Mouse (Mus musculus) intestine, embryonic 14.5 days (tissue): Measurements from ENCODE around the gene Aprt. TPM values are rescaled to one million over a fixed set of nuclear protein-coding genes. Genes with fewer than 3 reads are reported as not detected.

Source experiments
- ATAC-seq: fragments of 200-750 bp; cut with Nextera tagmentation; replicated peaks from 2 replicates; pipeline ENCODE4 v1.8.0; 2017; ENCODE audit warnings: low read depth, moderate number of reproducible peaks, moderate TSS enrichment, moderate library complexity; ENCODE audit not compliant: low FRiP score, low TSS enrichment
- DNase-seq: peaks from one replicate; pipeline ENCODE4 v3.0.0-alpha.2; 2018; ENCODE audit warnings: low spot score
- H3K27ac ChIP-seq: fragments of 300-500 bp; sonication (generic); 2 replicates; pipeline ENCODE4 v1.5.1; 2014; ENCODE audit warnings: low read depth, mild to moderate bottlenecking, control low read depth
- H3K27me3 ChIP-seq: fragments of 300-500 bp; sonication (generic); replicated peaks from 2 replicates; pipeline ENCODE4 v1.6.1; 2014; ENCODE audit warnings: low read length, control low read depth; ENCODE audit not compliant: control insufficient read depth, insufficient read depth
- H3K36me3 ChIP-seq: fragments of 300-500 bp; sonication (generic); 2 replicates; pipeline ENCODE4 v1.6.1; 2014; ENCODE audit warnings: low read length, control low read depth; ENCODE audit not compliant: control insufficient read depth, insufficient read depth
- H3K4me1 ChIP-seq: fragments of 300-500 bp; sonication (generic); replicated peaks from 2 replicates; pipeline ENCODE4 v1.6.1; 2014; ENCODE audit warnings: low read length, control low read depth, mixed read lengths; ENCODE audit not compliant: control insufficient read depth, insufficient read depth
- H3K4me2 ChIP-seq: fragments of 300-500 bp; sonication (generic); 2 replicates; pipeline ENCODE4 v1.6.1; 2014; ENCODE audit warnings: low read length
- H3K4me3 ChIP-seq: fragments of 300-500 bp; sonication (generic); 2 replicates; pipeline ENCODE4 v1.5.1; 2014; ENCODE audit warnings: low read depth, low read length, control low read depth, mixed read lengths
- H3K9ac ChIP-seq: fragments of 300-500 bp; sonication (generic); 2 replicates; pipeline ENCODE4 v1.6.1; 2014; ENCODE audit warnings: mild to moderate bottlenecking, low read length
- H3K9me3 ChIP-seq: fragments of 300-500 bp; sonication (generic); 2 replicates; pipeline ENCODE4 v1.6.1; 2016; ENCODE audit warnings: low read length, control low read depth; ENCODE audit not compliant: control insufficient read depth
- WGBS: fragments of 180-500 bp; shearing (Covaris S2); extraction: QIAGEN DNeasy Blood & Tissue Kit; methylation state at CpG from one replicate; pipeline ENCODE4 v1.1.7; 2014; 5-methylcytosine and 5-hydroxymethylcytosine counted together
- polyA plus RNA-seq: library from polyadenylated mRNA; unstranded; fragments of >200 nt; fragmentation: Nextera tagmentation; extraction: Ambion mirVana; gene quantifications from 2 replicates; pipeline ENCODE4 v1.2.1, GENCODE M21; 2014

The Aprt gene
- 580 and 583 TPM in 2 replicates for polyA plus RNA-seq

DNA sequence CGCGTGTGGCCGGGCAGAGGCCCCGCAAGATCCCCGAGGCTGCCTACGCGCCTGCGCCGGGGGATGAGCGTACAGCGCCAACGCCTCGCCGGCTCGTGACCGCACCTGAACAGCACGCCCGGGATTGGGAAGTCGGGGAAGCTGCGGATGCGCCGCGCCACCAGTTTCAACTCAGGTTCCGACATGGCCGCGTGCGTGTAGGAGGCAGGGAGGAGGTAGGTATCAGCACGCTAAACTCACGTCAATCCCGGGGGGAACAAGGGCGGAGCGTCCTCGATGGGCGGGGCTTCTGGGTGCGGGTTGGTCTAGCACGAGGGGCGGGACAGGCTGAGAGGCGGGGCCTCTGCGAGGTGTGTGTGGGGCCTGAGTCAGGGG is at the start of gene Aprt:
Aprt (minus strand) TSS at position 262 of the 375 bp plus-strand sequence.
- ATAC-seq (peak; percentile 87), DNase-seq (peak; percentile 99)
- peaks cover 22% of the 10 kb centered on the region for H3K36me3 ChIP-seq
- no peaks in the 10 kb centered on the region for H3K27me3 ChIP-seq
- under 1% methylated on average over 39 of the region's 39 CpGs for WGBS
- H3K9ac ChIP-seq: peak within 1 kb of the TSS; percentile 89
- peak within 1 kb of the TSS; percentile 71 for H3K4me3 ChIP-seq
- peak within 1 kb of the TSS; percentile 80 for H3K4me2 ChIP-seq
- peak within 1 kb of the TSS; percentile 79 for H3K27ac ChIP-seq
- H3K9me3 ChIP-seq: no peaks in the 10 kb centered on the region
- H3K4me1 ChIP-seq: peaks cover 35% of the 10 kb centered on the region

DNA sequence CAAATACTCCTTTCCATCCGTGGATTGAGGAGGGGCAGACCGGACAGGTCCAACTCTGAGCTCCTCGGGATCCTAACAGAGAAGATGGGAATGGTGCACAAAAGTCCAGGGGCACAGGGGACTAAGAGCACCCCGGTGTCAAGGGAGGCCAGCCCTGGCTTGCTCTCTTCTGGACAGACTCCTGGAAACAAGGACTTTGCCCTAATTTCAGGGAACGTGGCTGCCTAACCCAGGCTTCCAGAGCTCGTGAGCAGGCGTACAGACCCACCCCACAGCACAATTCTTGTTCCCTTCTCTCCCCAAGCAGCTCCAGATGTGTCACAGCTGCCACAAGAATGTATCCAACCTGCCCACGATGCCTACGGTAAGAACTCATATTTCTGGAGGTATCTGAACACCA is 49.1 kb upstream of the Aprt start:
- Histone ChIP-seq H3K9ac (no peak overlapping the region), H3K9me3 (no peaks in the 10 kb centered on the region), H3K27me3 (0 out of 2 replicates have a peak, but pooled peaks cover 5% of the 10 kb centered on the region), H3K4me1 (no peaks in the 10 kb centered on the region), H3K4me3 (no peak overlapping the region), H3K4me2 (no peak overlapping the region), H3K27ac (no peak overlapping the region), H3K36me3 (no peaks in the 10 kb centered on the region)
- DNase-seq (no peak), ATAC-seq (no peak)
- 75% methylated on average over 9 of the region's 9 CpGs for WGBS

DNA sequence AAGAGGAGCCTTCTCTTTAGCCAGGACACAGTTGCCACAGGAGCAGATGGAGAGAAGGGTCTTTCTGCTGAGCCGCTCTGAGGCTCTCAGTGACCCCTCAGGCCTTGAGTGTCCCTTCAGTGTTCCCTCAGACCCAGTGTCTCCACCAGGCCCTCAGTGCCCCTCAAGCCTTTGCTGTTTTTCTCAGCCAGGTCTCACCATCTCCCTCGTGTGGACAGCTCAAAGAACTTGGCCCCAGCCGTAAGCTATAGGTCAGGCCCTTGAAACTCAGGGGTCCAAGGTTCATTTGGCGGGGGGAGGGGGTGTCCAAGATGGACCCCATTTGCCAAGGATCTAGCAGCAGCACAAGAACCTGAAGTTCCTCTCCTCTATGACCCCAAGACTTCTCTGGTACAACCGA is 47.9 kb upstream of the Aprt start:
- Histone ChIP-seq H3K9ac (no peak overlapping the region), H3K9me3 (no peaks in the 10 kb centered on the region), H3K27me3 (no peaks in the 10 kb centered on the region), H3K27ac (no peak overlapping the region), H3K36me3 (no peaks in the 10 kb centered on the region), H3K4me1 (0 out of 2 replicates have a peak, but pooled peaks cover 1% of the 10 kb centered on the region), H3K4me3 (no peak overlapping the region), H3K4me2 (no peak overlapping the region)
- DNase-seq: no peak
- ATAC-seq: no peak
- WGBS: 67% methylated on average over 5 of the region's 5 CpGs

DNA sequence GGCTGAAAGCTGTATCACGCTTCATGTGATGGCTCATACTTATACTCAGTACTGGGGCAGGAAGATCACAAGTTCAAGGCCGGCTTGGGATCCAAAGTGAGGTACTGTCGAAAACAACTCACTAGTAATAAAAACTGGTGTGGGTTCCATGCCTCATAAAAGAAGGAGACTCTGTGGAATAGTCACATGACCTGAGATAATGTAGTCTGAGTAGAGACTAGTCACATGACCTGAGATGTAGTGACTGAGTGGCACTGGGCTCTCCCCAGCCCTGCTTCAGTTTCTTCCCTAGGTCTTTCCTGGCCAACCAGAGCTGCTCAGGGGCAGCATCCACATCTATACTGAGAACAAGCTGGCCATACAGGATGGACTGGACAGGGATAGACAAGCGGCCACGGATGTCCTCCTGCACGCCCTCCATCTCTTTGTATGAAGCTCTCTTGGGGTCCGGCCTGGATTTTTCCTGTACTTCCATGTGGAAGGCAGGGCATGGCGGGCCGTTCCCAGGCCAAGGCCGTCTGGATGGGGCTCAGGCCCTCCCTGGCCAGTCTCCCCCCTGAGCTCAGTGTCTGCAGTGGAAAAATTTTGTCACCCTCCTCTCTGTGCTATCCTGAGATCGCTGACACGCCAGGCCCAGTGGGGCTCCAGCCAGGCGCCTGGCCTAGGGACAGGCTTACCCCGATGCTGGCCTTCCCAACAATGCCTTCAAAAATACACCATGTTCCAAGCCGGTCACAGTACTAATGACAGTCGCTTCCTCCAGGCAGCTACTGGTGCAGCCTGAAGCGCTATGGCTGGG is 47.3 kb upstream of the Aprt start:
- no peaks in the 10 kb centered on the region for H3K27me3 ChIP-seq
- H3K36me3 ChIP-seq: no peaks in the 10 kb centered on the region
- H3K9me3 ChIP-seq: no peaks in the 10 kb centered on the region
- peaks cover 4% of the 10 kb centered on the region; the same call in 1 of the 2 replicates for H3K4me1 ChIP-seq
- ATAC-seq (no peak), DNase-seq (no peak)
- no peak overlapping the region for H3K4me3 ChIP-seq
- WGBS: 91% methylated on average over 17 of the region's 17 CpGs
- H3K9ac ChIP-seq: no peak overlapping the region
- H3K4me2 ChIP-seq: no peak overlapping the region
- H3K27ac ChIP-seq: no peak overlapping the region

GRCm38 (mm10) chr8:122622727-122623126 is 46.0 kb upstream of the Aprt start, which contains the start of gene Pabpn1l:
Gene Pabpn1l, minus strand, starts transcription at chr8:122622739.
- no peaks in the 10 kb centered on the region for H3K36me3 ChIP-seq
- DNase-seq (no peak), ATAC-seq (no peak)
- no peaks in the 10 kb centered on the region for H3K27me3 ChIP-seq
- H3K9me3 ChIP-seq: no peaks in the 10 kb centered on the region
- 63% methylated on average over 6 of the region's 6 CpGs for WGBS
- H3K4me1 ChIP-seq: peaks cover 4% of the 10 kb centered on the region; the same call in 1 of the 2 replicates
- no peak within 1 kb of the TSS for H3K4me3 ChIP-seq
- H3K4me2 ChIP-seq: no peak within 1 kb of the TSS
- H3K27ac ChIP-seq: no peak within 1 kb of the TSS
- H3K9ac ChIP-seq: no peak within 1 kb of the TSS

- Histone ChIP-seq H3K9ac (no peak overlapping the region), H3K27ac (no peak overlapping the region), H3K4me2 (no peak overlapping the region), H3K4me3 (no peak overlapping the region), H3K36me3 (peaks cover 2% of the 10 kb centered on the region; the same call in 1 of the 2 replicates), H3K4me1 (peaks cover 4% of the 10 kb centered on the region; the same call in 1 of the 2 replicates), H3K27me3 (no peaks in the 10 kb centered on the region), H3K9me3 (no peaks in the 10 kb centered on the region)
- 22% methylated on average over 5 of the region's 5 CpGs for WGBS
- ATAC-seq: no peak
- no peak for DNase-seq
These were observed 43.7 kb upstream of the Aprt start for GRCm38 (mm10) chr8:122620446-122620845.

DNA sequence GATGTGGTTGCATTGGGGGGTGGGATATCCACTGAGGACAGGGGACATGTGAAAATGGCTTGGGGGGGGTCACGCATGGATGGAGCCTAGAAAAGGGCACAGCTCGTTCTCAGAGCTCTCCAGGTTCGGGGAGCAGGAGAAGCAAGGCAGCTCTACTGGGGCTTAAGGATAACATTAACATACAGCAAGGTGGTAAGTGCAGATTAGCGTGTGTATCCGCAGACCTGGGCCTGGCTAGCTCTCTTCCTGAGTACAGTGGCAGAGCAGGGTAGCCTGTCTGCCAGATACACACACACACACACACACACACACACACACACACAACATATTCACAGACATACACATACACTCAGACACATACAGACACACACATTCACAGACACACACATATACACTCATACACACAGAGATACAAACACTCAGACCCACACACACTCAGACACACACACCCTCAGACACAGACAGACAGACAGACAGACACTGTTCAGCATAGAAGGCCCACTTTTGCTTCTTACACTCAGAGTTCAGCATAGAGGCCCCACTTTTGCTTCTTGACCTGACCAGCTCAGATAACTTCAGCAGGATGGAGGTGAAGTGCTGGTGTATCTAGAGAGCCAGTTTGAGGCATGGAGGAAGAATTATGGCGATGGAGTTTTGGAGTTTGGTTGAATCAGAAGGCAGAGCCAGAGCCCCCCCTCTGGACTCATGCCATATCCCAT is 42.1 kb upstream of the Aprt start:
- no peak for DNase-seq
- Histone ChIP-seq H3K9ac (no peak overlapping the region), H3K4me3 (no peak overlapping the region), H3K27me3 (no peaks in the 10 kb centered on the region), H3K36me3 (peaks cover 9% of the 10 kb centered on the region; the same call in 1 of the 2 replicates), H3K27ac (no peak overlapping the region), H3K9me3 (no peaks in the 10 kb centered on the region), H3K4me1 (peaks cover 4% of the 10 kb centered on the region; the same call in 1 of the 2 replicates), H3K4me2 (no peak overlapping the region)
- no peak for ATAC-seq
- 72% methylated on average over 6 of the region's 6 CpGs for WGBS

DNA sequence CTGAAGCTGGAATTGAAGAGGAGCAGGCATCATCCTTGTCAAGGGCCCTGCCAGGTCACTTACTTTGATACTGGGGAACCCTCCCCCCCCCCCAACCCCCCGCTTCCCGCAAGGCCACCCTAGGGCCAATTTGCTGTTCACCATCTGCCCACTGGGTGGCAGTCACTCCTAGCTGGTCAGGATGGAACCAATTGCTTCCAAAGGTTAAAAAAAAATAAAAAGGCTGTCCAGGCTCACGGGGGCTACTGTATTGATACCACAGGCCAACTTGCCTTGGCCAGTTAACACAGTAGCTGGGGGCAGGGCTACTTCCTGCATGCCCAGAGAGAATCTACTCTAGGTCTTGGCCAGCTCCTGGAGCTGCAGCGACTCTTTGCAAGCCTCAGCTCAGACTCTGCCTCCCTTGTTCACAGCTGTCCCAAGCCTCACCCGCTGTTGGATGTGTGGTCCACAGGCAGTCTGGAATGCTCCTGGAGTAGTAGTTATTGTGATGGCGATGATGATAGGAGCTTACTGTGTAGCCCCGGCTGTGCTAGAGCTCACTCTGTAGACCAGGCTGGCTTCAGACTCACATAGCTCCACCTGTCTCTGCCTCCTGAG is 41.3 kb upstream of the Aprt start:
- ATAC-seq (peak; percentile 6; the same call in 1 of the 2 replicates), DNase-seq (peak; percentile 96)
- Histone ChIP-seq H3K36me3 (peaks cover 9% of the 10 kb centered on the region; the same call in 1 of the 2 replicates), H3K27me3 (no peaks in the 10 kb centered on the region), H3K4me1 (peaks cover 4% of the 10 kb centered on the region; the same call in 1 of the 2 replicates), H3K27ac (no peak overlapping the region), H3K4me2 (no peak overlapping the region), H3K9ac (no peak overlapping the region), H3K4me3 (no peak overlapping the region), H3K9me3 (no peaks in the 10 kb centered on the region)
- WGBS: 28% methylated on average over 5 of the region's 7 CpGs
